11 mouse cellular contexts compared by ENCODE assay signal in genomic region chr5:115215273-115216185, GRCm38 (mm10). TPM values are rescaled to one million over a fixed set of nuclear protein-coding genes. Genes with fewer than 3 reads are reported as not detected.
DNase-seq lines count a peak whose midpoint lies in the region; ATAC-seq and TF ChIP-seq lines count a peak whose summit lies in the region.
"Had no signal": no experiment of that assay in that cellular context is flagged by ENCODE, and none has a peak within 500 bp of the region (broad histone marks: within the 10 kb centered on the region; RNA-seq: fewer than 3 reads in every experiment).

No protein-coding gene starts in this region.

- no peaks in the 10 kb centered on the region for H3K9me3 ChIP-seq in heart, postnatal 0 days (replicated peaks; ENCODE audit: control insufficient read depth, low read length)
- no peaks in the 10 kb centered on the region for H3K9me3 ChIP-seq in embryonic facial prominence, embryonic 13.5 days
- no peaks in the 10 kb centered on the region for H3K9me3 ChIP-seq in hindbrain, embryonic 13.5 days
- H3K9me3 ChIP-seq in midbrain, embryonic 16.5 days (replicated peaks; ENCODE audit: control insufficient read depth, low read length, poor library complexity, severe bottlenecking), result no peaks in the 10 kb centered on the region

- ATAC-seq in heart, postnatal 0 days (ENCODE audit: insufficient read depth, low read depth), result no peak
- no peak for ATAC-seq in embryonic facial prominence, embryonic 13.5 days (ENCODE audit: insufficient number of reproducible peaks, insufficient read depth, low FRiP score, low TSS enrichment, low read depth)
- peak; percentile 64; the same call in 1 of the 2 replicates for ATAC-seq in hindbrain, embryonic 13.5 days (ENCODE audit: low FRiP score)
- peak; percentile 66 for ATAC-seq in midbrain, embryonic 16.5 days
- ATAC-seq: Patski had no signal

- TF ChIP-seq CTCF in heart, postnatal 0 days (IDR thresholded peaks at IDR 0.05; ENCODE audit: low read depth), result no peak

- H3K36me3 ChIP-seq in heart, postnatal 0 days (replicated peaks; ENCODE audit: control insufficient read depth, insufficient read depth, low read length), result no peaks in the 10 kb centered on the region
- no peaks in the 10 kb centered on the region for H3K36me3 ChIP-seq in embryonic facial prominence, embryonic 13.5 days
- H3K36me3 ChIP-seq in hindbrain, embryonic 13.5 days, result no peaks in the 10 kb centered on the region
- H3K36me3 ChIP-seq in midbrain, embryonic 16.5 days (ENCODE audit: control insufficient read depth, insufficient read depth, low read length), result no peaks in the 10 kb centered on the region

- DNase-seq in heart, postnatal 0 days (ENCODE audit: low spot score), result no peak
- no peak for DNase-seq in heart, adult 11 months
- DNase-seq in adrenal gland, postnatal 36 days, result no peak
- no peak for DNase-seq in layer of hippocampus, adult 9-10 months (ENCODE audit: low spot score)
- no peak for DNase-seq in gastrocnemius, postnatal 4 days (ENCODE audit: low spot score in 2 of 2)
- DNase-seq: thymus, adult 2 months had no signal

- no peaks in the 10 kb centered on the region for H3K4me1 ChIP-seq in heart, postnatal 0 days (ENCODE audit: control insufficient read depth, insufficient read depth)
- H3K4me1 ChIP-seq in embryonic facial prominence, embryonic 13.5 days, result peaks cover 9% of the 10 kb centered on the region
- H3K4me1 ChIP-seq in hindbrain, embryonic 13.5 days (replicated peaks), result peaks cover 11% of the 10 kb centered on the region
- peaks cover 6% of the 10 kb centered on the region; the same call in 1 of the 2 replicates for H3K4me1 ChIP-seq in midbrain, embryonic 16.5 days (ENCODE audit: control insufficient read depth, insufficient read depth, low read length)

- no peak overlapping the region for H3K9ac ChIP-seq in heart, postnatal 0 days (replicated peaks; ENCODE audit: low read depth, low read length)
- H3K9ac ChIP-seq in embryonic facial prominence, embryonic 13.5 days, result peak overlapping the region; percentile 72
- H3K9ac ChIP-seq in hindbrain, embryonic 13.5 days, result peak overlapping the region; percentile 77
- H3K9ac ChIP-seq in midbrain, embryonic 16.5 days (ENCODE audit: low read depth, low read length), result peak overlapping the region; percentile 62

- peak overlapping the region; percentile 61 for H3K4me2 ChIP-seq in heart, postnatal 0 days (ENCODE audit: low read depth, low read length)
- peak overlapping the region; percentile 70 for H3K4me2 ChIP-seq in embryonic facial prominence, embryonic 13.5 days
- H3K4me2 ChIP-seq in hindbrain, embryonic 13.5 days, result peak overlapping the region; percentile 65
- peak overlapping the region; percentile 54 for H3K4me2 ChIP-seq in midbrain, embryonic 16.5 days (ENCODE audit: low read length)

- TF ChIP-seq EP300 in heart, postnatal 0 days (IDR thresholded peaks at IDR 0.05; ENCODE audit: low read depth), result no peak

- WGBS in heart, postnatal 0 days, result 26% methylated on average over 27 of the region's 27 CpGs
- WGBS in embryonic facial prominence, embryonic 13.5 days, result 19% methylated on average over 27 of the region's 27 CpGs
- WGBS in hindbrain, embryonic 13.5 days, result 13% methylated on average over 27 of the region's 27 CpGs
- WGBS in midbrain, embryonic 16.5 days, result 11% methylated on average over 27 of the region's 27 CpGs

- no peak overlapping the region for H3K27ac ChIP-seq in heart, postnatal 0 days (ENCODE audit: low read depth)
- no peak overlapping the region for H3K27ac ChIP-seq in embryonic facial prominence, embryonic 13.5 days
- peak overlapping the region; percentile 83 for H3K27ac ChIP-seq in hindbrain, embryonic 13.5 days
- H3K27ac ChIP-seq in midbrain, embryonic 16.5 days (ENCODE audit: low read length), result peak overlapping the region; percentile 24; the same call in 1 of the 2 replicates

- peak overlapping the region; percentile 34 for H3K4me3 ChIP-seq in heart, postnatal 0 days (ENCODE audit: low read depth, low read length)
- peak overlapping the region; percentile 48 for H3K4me3 ChIP-seq in embryonic facial prominence, embryonic 13.5 days
- peak overlapping the region; percentile 45 for H3K4me3 ChIP-seq in hindbrain, embryonic 13.5 days
- H3K4me3 ChIP-seq in midbrain, embryonic 16.5 days (ENCODE audit: low read depth, low read length), result peak overlapping the region; percentile 35

- H3K27me3 ChIP-seq in heart, postnatal 0 days (ENCODE audit: control insufficient read depth, insufficient read depth, low read length), result 0 out of 2 replicates have a peak, but pooled peaks cover 5% of the 10 kb centered on the region
- peaks cover 25% of the 10 kb centered on the region for H3K27me3 ChIP-seq in embryonic facial prominence, embryonic 13.5 days
- H3K27me3 ChIP-seq in hindbrain, embryonic 13.5 days, result peaks cover 33% of the 10 kb centered on the region
- no peaks in the 10 kb centered on the region for H3K27me3 ChIP-seq in midbrain, embryonic 16.5 days (ENCODE audit: control insufficient read depth, insufficient read depth, low read depth, low read length)

RNA-seq across cellular contexts. Expression of gene Pop5, which starts 20.1 kb away (rescaled TPM):
- 41.1 and 71.6 TPM in 2 replicates for total RNA-seq in heart, postnatal 0 days (2014; rRNA removed; ENCODE audit: low replicate concordance)
- polyA plus RNA-seq in heart, postnatal 0 days (2015; fragmentation: Nextera tagmentation; extraction: Ambion mirVana), result 57.9 and 65.9 TPM in 2 replicates
- polyA plus RNA-seq in embryonic facial prominence, embryonic 13.5 days (2015; fragmentation: Nextera tagmentation; extraction: Ambion mirVana), result 83.5 and 88.1 TPM in 2 replicates
- polyA plus RNA-seq in hindbrain, embryonic 13.5 days (2015; fragmentation: Nextera tagmentation; extraction: Ambion mirVana), result 103 and 105 TPM in 2 replicates
- polyA plus RNA-seq in midbrain, embryonic 16.5 days (2015; fragmentation: Nextera tagmentation; extraction: Ambion mirVana), result 86.1 and 92.8 TPM in 2 replicates
- 10 to 100 TPM; 76.3 to 85.9 TPM for total RNA-seq in adrenal gland, postnatal 36 days (2021)
- 10 to 100 TPM; 20.2 to 25.0 TPM for total RNA-seq in gastrocnemius, postnatal 4 days (2021)

RNA-seq across cellular contexts. Expression of gene Cabp1, which starts 21.3 kb away (rescaled TPM):
- total RNA-seq in heart, postnatal 0 days (2014; rRNA removed; ENCODE audit: low replicate concordance), result 0.39 and 4.1 TPM in 2 replicates
- polyA plus RNA-seq in heart, postnatal 0 days (2015; fragmentation: Nextera tagmentation; extraction: Ambion mirVana), result 0.78 and 0.96 TPM in 2 replicates
- 1.3 and 2.0 TPM in 2 replicates for polyA plus RNA-seq in embryonic facial prominence, embryonic 13.5 days (2015; fragmentation: Nextera tagmentation; extraction: Ambion mirVana)
- 12.4 and 13.0 TPM in 2 replicates for polyA plus RNA-seq in hindbrain, embryonic 13.5 days (2015; fragmentation: Nextera tagmentation; extraction: Ambion mirVana)
- polyA plus RNA-seq in midbrain, embryonic 16.5 days (2015; fragmentation: Nextera tagmentation; extraction: Ambion mirVana), result 5.2 and 5.3 TPM in 2 replicates
- total RNA-seq in adrenal gland, postnatal 36 days (2021), result 10 to 100 TPM; 34.8 to 42.3 TPM
- 1 to 10 TPM; 4.2 to 5.1 TPM for total RNA-seq in gastrocnemius, postnatal 4 days (2021)
- total RNA-seq: common myeloid progenitor, adult 5-6 weeks had no signal

RNA-seq across cellular contexts. Expression of gene Rnf10, which starts 57.2 kb away (rescaled TPM):
- total RNA-seq in heart, postnatal 0 days (2014; rRNA removed; ENCODE audit: low replicate concordance), result 76.0 and 82.4 TPM in 2 replicates
- 104 and 105 TPM in 2 replicates for polyA plus RNA-seq in heart, postnatal 0 days (2015; fragmentation: Nextera tagmentation; extraction: Ambion mirVana)
- polyA plus RNA-seq in embryonic facial prominence, embryonic 13.5 days (2015; fragmentation: Nextera tagmentation; extraction: Ambion mirVana), result 129 and 136 TPM in 2 replicates
- 156 and 160 TPM in 2 replicates for polyA plus RNA-seq in hindbrain, embryonic 13.5 days (2015; fragmentation: Nextera tagmentation; extraction: Ambion mirVana)
- polyA plus RNA-seq in midbrain, embryonic 16.5 days (2015; fragmentation: Nextera tagmentation; extraction: Ambion mirVana), result 172 and 176 TPM in 2 replicates
- total RNA-seq in adrenal gland, postnatal 36 days (2021), result 100 to 1,000 TPM; 232 to 275 TPM
- total RNA-seq in gastrocnemius, postnatal 4 days (2021), result 100 to 1,000 TPM; 196 TPM

RNA-seq across cellular contexts. Expression of gene Mlec, which starts 57.5 kb away (rescaled TPM):
- 68.4 and 74.8 TPM in 2 replicates for total RNA-seq in heart, postnatal 0 days (2014; rRNA removed; ENCODE audit: low replicate concordance)
- polyA plus RNA-seq in heart, postnatal 0 days (2015; fragmentation: Nextera tagmentation; extraction: Ambion mirVana), result 20.4 and 21.1 TPM in 2 replicates
- 73.4 and 79.0 TPM in 2 replicates for polyA plus RNA-seq in embryonic facial prominence, embryonic 13.5 days (2015; fragmentation: Nextera tagmentation; extraction: Ambion mirVana)
- 22.3 and 27.2 TPM in 2 replicates for polyA plus RNA-seq in hindbrain, embryonic 13.5 days (2015; fragmentation: Nextera tagmentation; extraction: Ambion mirVana)
- polyA plus RNA-seq in midbrain, embryonic 16.5 days (2015; fragmentation: Nextera tagmentation; extraction: Ambion mirVana), result 22.9 and 25.4 TPM in 2 replicates
- total RNA-seq in adrenal gland, postnatal 36 days (2021), result 100 to 1,000 TPM; 184 to 197 TPM
- 100 to 1,000 TPM; 198 to 217 TPM for total RNA-seq in gastrocnemius, postnatal 4 days (2021)

Comparison
In these comparisons a context has a peak if more than half of its experiments do, and no peak if none do; other contexts are left out.
1. ATAC-seq: peak in hindbrain, embryonic 13.5 days (single experiment) and midbrain, embryonic 16.5 days (single experiment); none in heart, postnatal 0 days (single experiment) and embryonic facial prominence, embryonic 13.5 days (single experiment).
2. H3K27ac ChIP-seq: peak in hindbrain, embryonic 13.5 days (single experiment) and midbrain, embryonic 16.5 days (single experiment); none in heart, postnatal 0 days (single experiment) and embryonic facial prominence, embryonic 13.5 days (single experiment).
3. Peak in every context shown above with its lines, with median percentiles within 50 percentile points of each other: H3K4me2 ChIP-seq and H3K4me3 ChIP-seq.